Mouse (Mus musculus) adrenal gland, postnatal 14 days (tissue): ENCODE data around the gene Cds1. TPM values are rescaled to one million over a fixed set of nuclear protein-coding genes. Genes with fewer than 3 reads are reported as not detected.
A peak's percentile ranks its signal among the peaks of the same experiment; 100 is the strongest.

ENCODE experiments used
- DNase-seq: peaks from one replicate; pipeline ENCODE4 v3.0.0; 2021; ENCODE audit warnings: mixed read lengths
- total RNA-seq: library from RNA; stranded (reverse); gene quantifications from 2 replicates; pipeline ENCODE4 v1.2.3, GENCODE M21; 2021

The Cds1 gene
- total RNA-seq, 1 experiment from 2014 or later: 11.0 TPM

GRCm38 (mm10) chr5:101775262-101775661 lies 10.3 kb downstream of the Cds1 start:
- DNase-seq: no peak

GRCm38 (mm10) chr5:101776528-101776927 lies 11.6 kb downstream of the Cds1 start:
- no peak for DNase-seq

- no peak for DNase-seq
Measured at GRCm38 (mm10) chr5:101779376-101779863, 14.5 kb downstream of the Cds1 start.

- no peak for DNase-seq
Measured at GRCm38 (mm10) chr5:101780918-101781317, 16.0 kb downstream of the Cds1 start.

GRCm38 (mm10) chr5:101784328-101784727 lies 19.4 kb downstream of the Cds1 start:
- no peak for DNase-seq

GRCm38 (mm10) chr5:101784787-101785186 lies 19.9 kb downstream of the Cds1 start:
- no peak for DNase-seq

- no peak for DNase-seq
Measured at GRCm38 (mm10) chr5:101785921-101786614, 21.1 kb downstream of the Cds1 start.

GRCm38 (mm10) chr5:101789770-101790169 lies 24.8 kb downstream of the Cds1 start:
- DNase-seq: no peak

- DNase-seq: no peak
Measured at GRCm38 (mm10) chr5:101790560-101790959, 25.6 kb downstream of the Cds1 start.

GRCm38 (mm10) chr5:101792665-101793064 lies 27.7 kb downstream of the Cds1 start:
- DNase-seq: no peak

GRCm38 (mm10) chr5:101801891-101802290 lies 37.0 kb downstream of the Cds1 start:
- DNase-seq: no peak

- no peak for DNase-seq
Measured at GRCm38 (mm10) chr5:101802358-101803022, 37.6 kb downstream of the Cds1 start.

GRCm38 (mm10) chr5:101811296-101812169 lies 46.6 kb downstream of the Cds1 start:
- no peak for DNase-seq

GRCm38 (mm10) chr5:101816822-101817221 lies 51.9 kb downstream of the Cds1 start:
- DNase-seq: no peak

GRCm38 (mm10) chr5:101819216-101819615 lies 54.3 kb downstream of the Cds1 start:
- no peak for DNase-seq

GRCm38 (mm10) chr5:101819844-101820243 lies 54.9 kb downstream of the Cds1 start:
- DNase-seq: no peak

- no peak for DNase-seq
Measured at GRCm38 (mm10) chr5:101821052-101821451, 56.1 kb downstream of the Cds1 start.

GRCm38 (mm10) chr5:101821491-101822310 lies 56.8 kb downstream of the Cds1 start:
- DNase-seq: no peak

- DNase-seq: no peak
Measured at GRCm38 (mm10) chr5:101822311-101822670, 57.4 kb downstream of the Cds1 start.

- DNase-seq: no peak
Measured at GRCm38 (mm10) chr5:101825111-101825911, 60.4 kb downstream of the Cds1 start.

GRCm38 (mm10) chr5:101826531-101826970 lies 61.6 kb downstream of the Cds1 start:
- DNase-seq: peak; percentile 83
